Mouse (Mus musculus): ENCODE measurements at regions not wholly inside any gene's neighbourhood (a gene's known extent, or its start where the extent isn't known, plus 50 kb on each side); places are given as distances from the start of the nearest gene placed in this dataset.

DNA sequence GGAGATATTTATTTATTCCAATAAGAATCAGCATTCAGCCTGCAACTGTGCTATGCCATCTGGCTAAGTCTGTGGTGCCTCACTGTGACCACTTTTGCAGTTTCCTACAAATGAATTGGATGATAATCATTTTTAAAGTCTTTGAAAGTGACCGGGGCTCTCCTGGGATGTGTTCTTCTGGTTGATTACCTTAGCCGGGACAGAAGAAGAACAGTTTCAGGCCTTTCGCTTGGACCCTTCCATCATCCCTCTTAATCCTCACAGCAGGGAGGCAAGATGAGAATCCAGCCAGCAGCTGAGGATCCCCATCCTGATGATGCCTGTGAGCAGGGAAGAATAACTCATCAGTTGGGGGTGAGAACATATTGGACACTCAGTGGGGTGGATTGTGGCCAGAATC is 124.6 kb upstream of the Kiz start:
- no peak for TF ChIP-seq CTCF (IDR thresholded peaks at IDR 0.05)
- TF ChIP-seq EP300 (IDR thresholded peaks at IDR 0.05), result no peak

All from lung, postnatal 0 days (tissue).